Mouse (Mus musculus) embryonic fibroblast, embryonic 13.5 days (primary cell): ENCODE measurements around the gene Nuak2. TPM values are rescaled to one million over a fixed set of nuclear protein-coding genes. Genes with fewer than 3 reads are reported as not detected.
A peak's percentile ranks its signal among the peaks of the same experiment; 100 is the strongest.

Source experiments
- H3K27ac ChIP-seq: 2 replicates; pipeline ENCODE4 v1.5.1; 2012; ENCODE audit warnings: low read length, control low read depth, inconsistent platforms; ENCODE audit not compliant: insufficient read depth
- H3K4me1 ChIP-seq: 2 replicates; pipeline ENCODE4 v1.6.1; 2011; ENCODE audit warnings: low read length; ENCODE audit not compliant: control insufficient read depth, insufficient read depth
- H3K4me3 ChIP-seq: 2 replicates; pipeline ENCODE4 v1.5.1; 2011; ENCODE audit warnings: mild to moderate bottlenecking, control low read depth, low read length; ENCODE audit not compliant: insufficient read depth
- CTCF ChIP-seq: IDR thresholded peaks from 2 replicates; pipeline ENCODE4 v1.5.1; 2011; ENCODE audit warnings: mild to moderate bottlenecking, control low read depth, low read length, moderate library complexity, borderline replicate concordance; ENCODE audit not compliant: insufficient read depth
- POLR2A ChIP-seq: IDR thresholded peaks from 2 replicates; pipeline ENCODE4 v1.6.1; 2011; ENCODE audit warnings: low read depth, mild to moderate bottlenecking, control low read depth, low read length, moderate library complexity
- polyA plus RNA-seq: library from polyadenylated mRNA; stranded (reverse); fragments of >200 nt; gene quantifications from 2 replicates; pipeline ENCODE4 v1.2.4, GENCODE M21; 2011; ENCODE audit warnings: low read depth; ENCODE audit not compliant: missing spikeins, insufficient read length

The Nuak2 gene
- polyA plus RNA-seq, 1 experiment, result 9.2 TPM

DNA sequence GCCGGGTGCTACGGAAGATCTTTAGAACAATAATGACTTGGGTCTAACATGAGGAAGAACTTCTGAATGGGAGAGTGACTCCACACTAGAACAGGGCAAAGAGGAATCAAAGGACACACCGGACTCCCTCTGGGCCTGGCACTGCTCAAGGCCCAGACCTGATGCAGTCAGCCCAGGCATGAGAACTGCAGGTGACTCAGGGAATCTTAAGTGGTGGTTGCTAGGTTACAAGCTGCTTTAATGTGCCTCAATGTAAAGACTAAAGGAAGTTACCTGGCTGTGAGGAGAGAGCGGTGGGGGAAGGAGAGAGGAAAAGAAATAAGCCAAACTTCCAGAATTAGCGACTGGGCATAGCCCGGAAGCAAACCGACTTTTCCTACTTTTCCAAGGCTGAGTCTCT is 20.4 kb upstream of the Nuak2 start:
- peak overlapping the region; percentile 45 for H3K27ac ChIP-seq
- peaks cover 26% of the 10 kb centered on the region for H3K4me1 ChIP-seq
- no peak overlapping the region for H3K4me3 ChIP-seq
- TF ChIP-seq POLR2A, result no peak
- no peak for TF ChIP-seq CTCF

DNA sequence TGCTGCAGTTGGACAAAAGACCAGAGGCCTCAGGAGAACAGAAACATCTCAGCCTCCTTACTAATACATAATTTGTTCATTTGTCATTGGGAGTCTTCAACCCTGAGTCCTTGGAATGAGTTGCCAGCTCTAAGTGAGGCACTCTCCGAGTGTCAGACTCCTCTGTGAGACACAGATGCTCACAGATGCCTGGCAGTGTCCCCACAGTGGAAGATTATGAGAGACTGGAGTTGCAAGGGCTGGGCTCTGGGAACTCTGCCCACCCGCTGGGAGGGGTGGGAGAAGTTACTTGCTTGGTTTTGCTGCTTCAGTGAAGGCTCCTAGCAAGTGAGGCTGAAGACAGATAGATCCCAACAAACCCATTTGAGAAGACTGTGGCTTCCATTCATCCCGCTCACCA is 19.9 kb upstream of the Nuak2 start:
- TF ChIP-seq CTCF (no peak), POLR2A (no peak)
- peak overlapping the region; percentile 45 for H3K27ac ChIP-seq
- peaks cover 23% of the 10 kb centered on the region for H3K4me1 ChIP-seq
- H3K4me3 ChIP-seq, result no peak overlapping the region

DNA sequence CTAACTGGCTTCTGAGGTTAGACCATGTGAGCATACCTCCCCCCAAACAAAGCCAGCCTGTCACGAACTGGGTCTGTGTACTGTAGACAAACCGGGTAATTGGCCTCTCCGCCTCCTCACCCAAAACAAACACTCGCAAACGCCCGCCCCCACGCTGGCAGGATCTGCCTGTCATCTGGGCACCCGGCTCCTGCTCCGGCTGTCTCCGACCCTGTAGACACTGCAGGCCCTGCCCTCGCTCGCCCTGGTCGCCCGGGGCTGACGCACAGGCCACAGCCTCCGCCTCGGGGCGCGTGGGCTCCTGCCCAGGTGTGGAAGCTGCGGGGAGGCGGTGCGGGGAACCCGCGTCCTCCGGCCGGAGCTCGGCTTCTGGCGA is 17.5 kb upstream of the Nuak2 start, which contains the start of gene Klhdc8a:
TSS of gene Klhdc8a (plus strand) at position 202 of the 376 bp plus-strand sequence.
- 0 out of 2 replicates have a peak, but pooled peaks have one; percentile 35 for TF ChIP-seq POLR2A
- TF ChIP-seq CTCF, result no peak
- Histone ChIP-seq H3K4me3 (peak within 1 kb of the TSS; percentile 61), H3K4me1 (peaks cover 12% of the 10 kb centered on the region), H3K27ac (peak within 1 kb of the TSS; percentile 10; the same call in 1 of the 2 replicates)

GRCm38 (mm10) chr1:132298801-132299464 is 17.0 kb upstream of the Nuak2 start:
- TF ChIP-seq POLR2A (no peak), CTCF (no peak)
- H3K27ac ChIP-seq, result peak overlapping the region; percentile 10; the same call in 1 of the 2 replicates
- H3K4me3 ChIP-seq, result peak overlapping the region; percentile 61
- H3K4me1 ChIP-seq, result peaks cover 12% of the 10 kb centered on the region

- Histone ChIP-seq H3K4me3 (peak overlapping the region; percentile 61), H3K4me1 (peaks cover 12% of the 10 kb centered on the region), H3K27ac (no peak overlapping the region)
- TF ChIP-seq POLR2A (no peak), CTCF (no peak)
Measured at GRCm38 (mm10) chr1:132299744-132300143, 16.2 kb upstream of the Nuak2 start.

DNA sequence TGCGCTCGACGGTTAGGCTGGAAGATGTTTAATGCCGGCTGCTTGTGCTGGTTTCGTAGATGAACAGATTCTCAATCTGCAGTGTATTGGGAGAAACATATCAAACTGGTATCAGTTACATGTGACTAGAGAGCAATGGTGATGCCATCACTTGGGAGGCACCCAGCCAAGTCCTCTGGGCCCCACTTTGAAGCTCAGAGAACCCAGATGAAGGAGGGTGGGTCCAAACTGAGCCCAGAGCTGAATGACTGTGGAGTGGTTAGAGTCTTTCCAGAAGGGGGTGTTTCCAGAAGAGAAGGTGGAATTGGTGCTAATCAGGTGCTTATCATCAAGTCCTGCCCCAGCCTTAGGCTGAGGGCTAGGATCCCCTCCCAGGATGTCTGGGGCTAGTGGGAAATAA is 14.7 kb upstream of the Nuak2 start:
- no peak for TF ChIP-seq CTCF
- TF ChIP-seq POLR2A, result no peak
- no peak overlapping the region for H3K27ac ChIP-seq
- H3K4me3 ChIP-seq, result no peak overlapping the region
- H3K4me1 ChIP-seq, result peaks cover 7% of the 10 kb centered on the region

DNA sequence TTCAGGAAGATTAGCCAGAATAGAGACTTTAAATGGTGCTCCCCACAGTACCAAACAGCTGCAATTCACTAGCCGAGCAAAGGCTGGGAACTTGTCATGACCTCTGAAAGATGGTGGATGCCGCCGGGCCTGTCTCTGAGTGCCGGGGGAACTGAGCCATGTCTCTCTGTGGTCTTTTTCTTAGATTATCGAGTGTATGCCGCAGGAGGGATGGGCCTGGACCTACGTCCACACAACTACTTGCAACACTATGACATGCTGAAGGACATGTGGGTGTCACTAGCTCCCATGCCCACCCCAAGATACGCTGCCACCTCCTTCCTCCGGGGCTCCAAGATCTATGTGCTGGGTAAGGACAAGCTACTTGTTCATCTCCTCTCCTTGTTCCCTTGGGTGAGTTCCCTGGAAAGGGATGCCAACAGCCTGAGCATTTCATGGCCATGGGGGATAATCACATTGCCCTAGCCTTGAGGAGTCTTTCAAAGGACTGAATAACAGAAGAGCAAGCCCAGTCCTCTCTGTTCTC is 13.5 kb upstream of the Nuak2 start:
- no peak for TF ChIP-seq CTCF
- TF ChIP-seq POLR2A, result no peak
- Histone ChIP-seq H3K4me1 (peaks cover 4% of the 10 kb centered on the region; the same call in 1 of the 2 replicates), H3K27ac (no peak overlapping the region), H3K4me3 (no peak overlapping the region)

GRCm38 (mm10) chr1:132304618-132305214 is 11.2 kb upstream of the Nuak2 start:
- no peak for TF ChIP-seq CTCF
- TF ChIP-seq POLR2A, result no peak
- H3K4me3 ChIP-seq, result no peak overlapping the region
- peaks cover 6% of the 10 kb centered on the region; the same call in 1 of the 2 replicates for H3K4me1 ChIP-seq
- no peak overlapping the region for H3K27ac ChIP-seq

GRCm38 (mm10) chr1:132306160-132306559 is 9.8 kb upstream of the Nuak2 start:
- TF ChIP-seq POLR2A, result no peak
- peak; percentile 64; the same call in 1 of the 2 replicates for TF ChIP-seq CTCF
- H3K4me3 ChIP-seq, result no peak overlapping the region
- H3K27ac ChIP-seq, result no peak overlapping the region
- peaks cover 7% of the 10 kb centered on the region; the same call in 1 of the 2 replicates for H3K4me1 ChIP-seq

GRCm38 (mm10) chr1:132306808-132307207 is 9.1 kb upstream of the Nuak2 start:
- 0 out of 2 replicates have a peak, but pooled peaks have one; percentile 29 for TF ChIP-seq POLR2A
- TF ChIP-seq CTCF, result no peak
- no peak overlapping the region for H3K27ac ChIP-seq

More at GRCm38 (mm10) chr1:132306808-132307207, 9.1 kb upstream of the Nuak2 start:
- Histone ChIP-seq H3K4me1 (peaks cover 7% of the 10 kb centered on the region; the same call in 1 of the 2 replicates), H3K4me3 (no peak overlapping the region)
